18 mouse cellular contexts compared by ENCODE assay signal in genomic region chr2:31099079-31099478, GRCm38 (mm10). TPM values are rescaled to one million over a fixed set of nuclear protein-coding genes. Genes with fewer than 3 reads are reported as not detected.
A peak's percentile ranks its signal among the peaks of the same experiment; 100 is the strongest.
DNase-seq lines count a peak whose midpoint lies in the region; TF ChIP-seq lines count a peak whose summit lies in the region.
"Had no signal": no experiment of that assay in that cellular context is flagged by ENCODE, and none has a peak within 500 bp of the region (broad histone marks: within the 10 kb centered on the region; RNA-seq: fewer than 3 reads in every experiment).

No protein-coding gene starts in this region.

- TF ChIP-seq CTCF in gastrocnemius, adult 2 months (IDR thresholded peaks at IDR 0.05): no peak

- intact Hi-C loops in gastrocnemius, adult 2 months (cut with DNase I): no loop called here
- intact Hi-C loops in gastrocnemius, postnatal 14 days (cut with DNase I; ENCODE audit: low total_unique reads): no loop called here

- no peak for DNase-seq in gastrocnemius, adult 2 months
- DNase-seq in gastrocnemius, postnatal 14 days: no peak
- DNase-seq in A20 (ENCODE audit: low read depth, low spot score): peak; percentile 3
- DNase-seq in Muller cell, postnatal 12 days (ENCODE audit: inconsistent ontology term): peak; percentile 40
- peak; percentile 77 for DNase-seq in kidney, postnatal 10 days
- no peak for DNase-seq in spleen, postnatal 10 days (ENCODE audit: low spot score in 2 of 2)
- no peak for DNase-seq in ovary, adult 18-20 months (ENCODE audit: low spot score)
- DNase-seq: cerebellum, adult 11 months; gastrocnemius, postnatal 10 days; lung, postnatal 4 days; retina, postnatal 1 day; thymus, postnatal 14 days had no signal

- H3K27ac ChIP-seq in gastrocnemius, adult 2 months: peak overlapping the region; percentile 50
- H3K27ac ChIP-seq: embryonic facial prominence, embryonic 12.5 days; forebrain, embryonic 13.5 days; hindbrain, embryonic 10.5 days; liver, embryonic 14.5 days; lung, embryonic 15.5 days had no signal

- H3K4me3 ChIP-seq in gastrocnemius, adult 2 months: no peak overlapping the region
- H3K4me3 ChIP-seq: embryonic facial prominence, embryonic 12.5 days; erythroblast, embryonic 14.5 days; forebrain, embryonic 13.5 days; hindbrain, embryonic 10.5 days; lung, embryonic 15.5 days had no signal

RNA-seq across cellular contexts. Expression of gene Fnbp1, which starts 42.7 kb away (rescaled TPM):
- total RNA-seq in gastrocnemius, adult 2 months (2021): 10 to 100 TPM in 1 of 2 experiments, 1 to 10 TPM in 1; 7.9 to 13.2 TPM
- 10 to 100 TPM; 16.5 to 21.1 TPM for total RNA-seq in gastrocnemius, postnatal 14 days (2021)

RNA-seq across cellular contexts. Expression of gene Gpr107, which starts 53.0 kb away (rescaled TPM):
- 10 to 100 TPM; 24.5 to 29.0 TPM for total RNA-seq in gastrocnemius, adult 2 months (2021)
- total RNA-seq in gastrocnemius, postnatal 14 days (2021): 10 to 100 TPM; 24.7 to 25.2 TPM

Comparison
In these comparisons a context has a peak if more than half of its experiments do, and no peak if none do; other contexts are left out.
1. DNase-seq: peak in A20 (single experiment), Muller cell, postnatal 12 days (single experiment) and kidney, postnatal 10 days (single experiment); none in gastrocnemius, adult 2 months (single experiment), gastrocnemius, postnatal 14 days (single experiment), spleen, postnatal 10 days (0 of 2) and ovary, adult 18-20 months (single experiment).